Mouse (Mus musculus): ENCODE data around the gene U2surp. TPM values are rescaled to one million over a fixed set of nuclear protein-coding genes. Genes with fewer than 3 reads are reported as not detected.

Gene U2surp
- polyA plus RNA-seq, 1 experiment from 2014 or later, result 139 TPM

- 92% methylated on average over 4 of the region's 4 CpGs for WGBS
- Histone ChIP-seq H3K27me3 (ENCODE audit: insufficient read depth, low read length) (peaks cover 28% of the 10 kb centered on the region), H3K27ac (no peak overlapping the region), H3K9me3 (replicated peaks; ENCODE audit: low read length) (no peaks in the 10 kb centered on the region), H3K4me2 (ENCODE audit: low read length) (no peak overlapping the region), H3K4me1 (replicated peaks; ENCODE audit: insufficient read depth, low read length) (peaks cover 6% of the 10 kb centered on the region; the same call in 1 of the 2 replicates), H3K9ac (ENCODE audit: low read depth, low read length) (no peak overlapping the region), H3K4me3 (replicated peaks; ENCODE audit: low read depth, low read length) (no peak overlapping the region), H3K36me3 (ENCODE audit: insufficient read depth, low read length) (no peaks in the 10 kb centered on the region)
- DNase-seq (ENCODE audit: low spot score) (no peak), ATAC-seq (replicated peaks; ENCODE audit: low FRiP score, low read depth) (no peak)
- no peak for TF ChIP-seq CTCF (IDR thresholded peaks at IDR 0.05; ENCODE audit: low read depth)
Measured at GRCm38 (mm10) chr9:95556067-95556512, 44.3 kb upstream of the U2surp start.

DNA sequence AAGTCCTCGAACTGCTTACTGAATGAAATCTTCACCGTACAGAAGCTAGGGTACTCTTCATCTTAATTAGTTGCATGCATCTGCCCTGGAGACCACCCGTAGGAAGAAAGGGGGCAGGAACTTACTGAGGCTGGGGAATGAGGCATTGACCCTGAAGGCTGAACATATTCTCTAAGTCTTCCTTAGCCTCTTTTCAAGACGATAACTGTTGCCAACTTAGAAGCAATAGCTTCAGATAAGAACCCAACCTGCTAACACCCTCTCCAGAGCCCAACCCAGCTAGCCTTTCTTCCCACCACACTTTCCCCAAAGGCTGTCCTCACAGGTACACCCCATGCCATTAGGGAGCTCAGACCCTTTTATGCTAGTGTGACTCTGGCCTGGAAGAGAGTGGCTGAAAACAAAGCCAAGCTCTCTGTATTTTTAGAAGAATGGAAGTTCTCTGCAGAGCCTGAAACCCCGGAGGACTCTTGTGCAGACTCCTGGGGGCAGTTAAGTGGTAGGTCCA is 43.5 kb upstream of the U2surp start:
- H3K4me2 ChIP-seq (ENCODE audit: low read length), result no peak overlapping the region
- no peak overlapping the region for H3K27ac ChIP-seq
- H3K4me1 ChIP-seq (replicated peaks; ENCODE audit: insufficient read depth, low read length), result peaks cover 3% of the 10 kb centered on the region; the same call in 1 of the 2 replicates
- H3K36me3 ChIP-seq (ENCODE audit: insufficient read depth, low read length), result no peaks in the 10 kb centered on the region
- no peak overlapping the region for H3K9ac ChIP-seq (ENCODE audit: low read depth, low read length)
- no peaks in the 10 kb centered on the region for H3K9me3 ChIP-seq (replicated peaks; ENCODE audit: low read length)
- H3K27me3 ChIP-seq (ENCODE audit: insufficient read depth, low read length), result peaks cover 20% of the 10 kb centered on the region
- WGBS, result 79% methylated on average over 5 of the region's 5 CpGs
- no peak for ATAC-seq (replicated peaks; ENCODE audit: low FRiP score, low read depth)
- DNase-seq (ENCODE audit: low spot score), result no peak
- TF ChIP-seq CTCF (IDR thresholded peaks at IDR 0.05; ENCODE audit: low read depth), result no peak
- no peak overlapping the region for H3K4me3 ChIP-seq (replicated peaks; ENCODE audit: low read depth, low read length)

DNA sequence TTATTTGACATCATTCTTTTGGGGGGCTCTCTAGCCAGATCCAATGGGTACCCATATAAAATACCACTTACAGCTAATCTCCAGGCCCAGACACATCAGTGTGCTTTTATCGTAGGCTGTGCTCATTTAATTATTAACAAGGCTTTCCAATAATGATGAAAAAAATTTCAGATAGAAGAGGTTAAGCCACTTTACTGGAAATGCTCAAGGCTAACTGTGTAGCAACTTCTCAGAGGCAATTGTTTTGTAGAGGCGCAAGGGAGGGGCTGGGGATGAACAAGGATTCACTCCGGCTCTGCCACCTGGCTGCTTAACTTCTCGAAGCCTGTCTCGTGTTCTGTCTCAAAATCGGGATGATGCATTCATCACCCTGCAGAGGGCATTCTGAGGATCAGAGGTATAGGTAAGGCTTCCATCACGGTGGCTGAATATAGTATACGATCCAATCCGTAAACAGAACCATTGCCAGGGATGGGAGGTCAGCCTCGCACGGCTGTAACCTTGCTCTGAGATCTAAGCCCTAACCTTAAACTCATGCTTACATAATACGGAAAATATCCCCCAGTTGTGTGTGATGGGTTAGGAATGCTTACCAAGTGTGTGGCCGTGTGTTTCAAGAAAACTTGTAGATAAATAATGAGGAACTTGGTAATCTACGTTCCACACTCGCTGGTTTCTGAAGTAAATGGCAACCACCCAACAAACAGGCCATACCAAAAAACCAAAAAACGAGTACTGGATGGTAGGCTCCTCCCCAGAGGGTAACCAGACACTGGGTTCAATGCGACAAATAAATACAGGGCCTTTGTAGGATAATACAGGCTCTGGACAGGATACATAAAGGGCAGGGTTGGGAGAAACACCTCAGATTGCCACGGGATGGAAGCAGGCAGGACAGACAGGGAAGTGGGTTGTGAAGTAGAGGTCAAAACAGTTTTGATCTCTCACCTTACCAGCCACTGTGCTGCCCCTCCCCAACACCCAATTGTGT is 42.7 kb upstream of the U2surp start:
- Histone ChIP-seq H3K4me3 (replicated peaks; ENCODE audit: low read depth, low read length) (no peak overlapping the region), H3K27ac (no peak overlapping the region), H3K27me3 (ENCODE audit: insufficient read depth, low read length) (peaks cover 18% of the 10 kb centered on the region; the same call in 1 of the 2 replicates), H3K9ac (ENCODE audit: low read depth, low read length) (no peak overlapping the region), H3K9me3 (replicated peaks; ENCODE audit: low read length) (no peaks in the 10 kb centered on the region), H3K36me3 (ENCODE audit: insufficient read depth, low read length) (no peaks in the 10 kb centered on the region), H3K4me2 (ENCODE audit: low read length) (no peak overlapping the region), H3K4me1 (replicated peaks; ENCODE audit: insufficient read depth, low read length) (no peaks in the 10 kb centered on the region)
- TF ChIP-seq CTCF (IDR thresholded peaks at IDR 0.05; ENCODE audit: low read depth), result no peak
- 77% methylated on average over 18 of the region's 18 CpGs for WGBS
- DNase-seq (ENCODE audit: low spot score), result no peak
- no peak for ATAC-seq (replicated peaks; ENCODE audit: low FRiP score, low read depth)

- WGBS, result 74% methylated on average over 10 of the region's 10 CpGs
- Histone ChIP-seq H3K4me1 (replicated peaks; ENCODE audit: insufficient read depth, low read length) (no peaks in the 10 kb centered on the region), H3K4me3 (replicated peaks; ENCODE audit: low read depth, low read length) (no peak overlapping the region), H3K9me3 (replicated peaks; ENCODE audit: low read length) (no peaks in the 10 kb centered on the region), H3K27ac (no peak overlapping the region), H3K27me3 (ENCODE audit: insufficient read depth, low read length) (0 out of 2 replicates have a peak, but pooled peaks cover 6% of the 10 kb centered on the region), H3K4me2 (ENCODE audit: low read length) (no peak overlapping the region), H3K9ac (ENCODE audit: low read depth, low read length) (no peak overlapping the region), H3K36me3 (ENCODE audit: insufficient read depth, low read length) (no peaks in the 10 kb centered on the region)
- DNase-seq (ENCODE audit: low spot score) (no peak), ATAC-seq (replicated peaks; ENCODE audit: low FRiP score, low read depth) (peak; percentile 50)
- TF ChIP-seq CTCF (IDR thresholded peaks at IDR 0.05; ENCODE audit: low read depth), result no peak
Measured at GRCm38 (mm10) chr9:95552175-95552705, 40.4 kb upstream of the U2surp start.

DNA sequence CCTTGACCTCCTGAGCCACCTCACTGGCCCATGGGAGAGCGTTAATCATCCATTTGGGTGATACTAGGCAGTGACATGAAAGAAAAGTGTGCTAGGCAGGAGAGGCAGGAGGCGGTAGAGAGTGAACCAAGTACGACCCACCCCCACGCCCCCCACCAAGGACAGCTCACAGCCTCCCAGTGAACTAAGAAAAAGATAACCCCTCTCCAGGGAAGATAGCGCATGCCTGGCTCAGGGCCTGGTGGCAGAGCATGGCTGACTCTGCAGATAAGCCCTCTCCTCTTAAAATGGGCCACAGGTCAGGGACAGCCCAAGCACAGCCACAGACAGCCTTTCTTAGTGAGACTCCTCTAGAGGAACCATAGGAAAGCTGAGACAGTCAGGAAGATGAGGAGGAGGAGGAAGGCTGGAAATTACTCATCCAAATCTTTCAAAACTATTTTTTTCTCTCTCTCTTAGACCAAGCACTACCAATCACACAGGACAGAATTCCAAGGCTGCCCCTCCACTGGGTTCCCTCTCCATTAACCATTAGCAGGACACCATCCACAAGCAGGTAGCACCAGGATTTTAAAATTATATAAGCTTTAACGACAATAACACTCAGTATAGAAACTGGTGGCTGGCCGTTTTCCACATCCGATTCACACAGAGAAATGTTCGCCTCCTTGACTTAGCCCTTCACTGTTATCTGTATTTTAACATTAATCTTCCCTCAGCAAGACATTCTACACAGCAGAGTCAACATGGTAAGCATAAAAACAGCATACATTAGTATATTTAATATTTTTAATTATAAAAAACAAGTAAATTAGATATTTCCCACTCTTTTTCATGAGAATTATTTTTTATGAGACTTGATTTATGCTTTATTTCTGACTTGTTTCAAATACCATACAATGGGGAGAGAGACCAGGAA is 39.3 kb upstream of the U2surp start:
- 51% methylated on average over 9 of the region's 9 CpGs for WGBS

More for the DNA sequence above, 39.3 kb upstream of the U2surp start:
- no peaks in the 10 kb centered on the region for H3K4me1 ChIP-seq (replicated peaks; ENCODE audit: insufficient read depth, low read length)
- ATAC-seq (replicated peaks; ENCODE audit: low FRiP score, low read depth), result peak; percentile 50; the same call in 1 of the 2 replicates
- H3K4me3 ChIP-seq (replicated peaks; ENCODE audit: low read depth, low read length), result no peak overlapping the region
- no peaks in the 10 kb centered on the region for H3K36me3 ChIP-seq (ENCODE audit: insufficient read depth, low read length)
- H3K4me2 ChIP-seq (ENCODE audit: low read length), result no peak overlapping the region
- H3K9ac ChIP-seq (ENCODE audit: low read depth, low read length), result no peak overlapping the region
- peak; percentile 8; the same call in 1 of the 2 replicates for TF ChIP-seq CTCF (IDR thresholded peaks at IDR 0.05; ENCODE audit: low read depth)
- no peak for DNase-seq (ENCODE audit: low spot score)
- no peaks in the 10 kb centered on the region for H3K9me3 ChIP-seq (replicated peaks; ENCODE audit: low read length)
- H3K27ac ChIP-seq, result no peak overlapping the region
- H3K27me3 ChIP-seq (ENCODE audit: insufficient read depth, low read length), result 0 out of 2 replicates have a peak, but pooled peaks cover 6% of the 10 kb centered on the region

All from kidney, postnatal 0 days (tissue).